Mouse (Mus musculus) c-Kit-positive CD71-positive TER-119-positive erythroid progenitor cells, embryonic 14.5 days (primary cell): Measurements from ENCODE around the gene Nppb.

Source experiments
- DNase-seq: peaks from one replicate; pipeline ENCODE4 v3.0.0-alpha.2; 2013; ENCODE audit warnings: low spot score

Nppb gene

GRCm38 (mm10) chr4:147985205-147986132 lies at the start of gene Nppb:
Gene Nppb, plus strand, starts transcription at chr4:147985788.
- peak; percentile 20 for DNase-seq

DNA sequence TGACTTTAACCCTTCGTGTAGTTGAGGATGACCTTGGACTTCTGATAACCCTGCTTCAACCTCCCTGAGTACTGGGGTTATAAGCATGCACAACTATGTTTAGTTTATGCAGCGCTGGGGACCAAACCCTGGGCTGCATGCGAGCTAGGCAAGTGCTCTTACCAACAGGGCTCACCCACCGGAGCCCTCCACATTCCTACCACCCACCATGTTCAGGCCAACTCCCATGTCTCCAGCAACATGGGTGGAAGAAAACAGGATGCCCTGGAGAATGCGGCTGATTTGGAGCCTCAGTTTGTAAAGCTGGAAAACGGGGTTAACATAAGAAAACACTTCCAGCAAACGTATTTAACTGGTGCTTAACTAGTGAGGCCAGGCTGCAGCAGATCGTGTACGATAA lies 49.7 kb upstream of the Nppb start:
- no peak for DNase-seq

GRCm38 (mm10) chr4:147936331-147936954 lies 49.1 kb upstream of the Nppb start, which contains the start of gene Plod1:
Gene Plod1, minus strand, starts transcription at chr4:147936767.
- DNase-seq = peak; percentile 33

DNA sequence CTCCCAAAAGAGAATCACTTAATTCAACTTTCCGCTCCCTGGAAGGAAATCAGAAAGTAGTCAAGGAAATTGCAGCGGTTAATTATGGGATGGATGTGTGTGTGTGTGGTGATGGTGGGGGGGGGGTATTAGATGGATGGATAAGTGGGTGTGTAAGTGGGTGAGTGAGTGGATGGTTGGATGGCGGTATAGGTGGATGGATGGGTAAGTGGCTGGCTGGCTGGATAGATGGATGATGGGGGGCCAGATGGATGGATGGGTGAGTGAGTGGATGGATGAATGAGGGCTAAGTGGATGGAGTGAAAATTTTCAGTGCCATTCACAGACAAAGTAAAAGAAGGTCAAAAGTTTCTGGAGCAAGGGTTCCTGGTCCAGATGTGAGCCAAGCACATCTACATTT lies 48.6 kb upstream of the Nppb start:
- DNase-seq = no peak

- no peak for DNase-seq
These were observed 48.1 kb upstream of the Nppb start for GRCm38 (mm10) chr4:147937486-147937885.

- no peak for DNase-seq
These were observed 47.2 kb upstream of the Nppb start for GRCm38 (mm10) chr4:147938148-147939096.

DNA sequence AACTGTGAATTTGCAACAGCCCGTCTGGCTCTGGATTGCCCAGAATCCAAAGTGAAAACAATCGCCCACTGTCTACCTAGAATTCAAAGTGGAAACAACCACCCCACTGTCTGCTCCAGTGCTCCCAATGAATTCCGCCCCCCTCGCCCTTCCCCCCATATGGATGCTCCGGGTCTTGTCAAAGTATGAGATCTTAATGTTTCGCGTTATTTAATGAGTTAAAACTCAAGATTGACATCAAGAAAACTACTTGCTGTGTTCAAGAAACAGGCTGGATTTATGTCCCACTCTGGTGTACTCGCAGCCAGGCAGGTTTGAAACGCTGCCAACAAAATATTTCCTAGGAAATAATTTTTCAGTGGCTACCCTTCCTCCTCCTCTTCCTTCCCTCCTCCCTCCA lies 45.5 kb upstream of the Nppb start:
- DNase-seq = no peak

- peak; percentile 86 for DNase-seq
These were observed 45.0 kb upstream of the Nppb start, which contains the start of gene 2510039O18Rik for GRCm38 (mm10) chr4:147940576-147941044. Gene 2510039O18Rik, plus strand, starts transcription at chr4:147940895.

- no peak for DNase-seq
These were observed 44.3 kb upstream of the Nppb start for GRCm38 (mm10) chr4:147941045-147942020.

- DNase-seq = no peak
These were observed 42.6 kb upstream of the Nppb start for GRCm38 (mm10) chr4:147943005-147943404.

GRCm38 (mm10) chr4:147947511-147947910 lies 38.1 kb upstream of the Nppb start:
- no peak for DNase-seq

DNA sequence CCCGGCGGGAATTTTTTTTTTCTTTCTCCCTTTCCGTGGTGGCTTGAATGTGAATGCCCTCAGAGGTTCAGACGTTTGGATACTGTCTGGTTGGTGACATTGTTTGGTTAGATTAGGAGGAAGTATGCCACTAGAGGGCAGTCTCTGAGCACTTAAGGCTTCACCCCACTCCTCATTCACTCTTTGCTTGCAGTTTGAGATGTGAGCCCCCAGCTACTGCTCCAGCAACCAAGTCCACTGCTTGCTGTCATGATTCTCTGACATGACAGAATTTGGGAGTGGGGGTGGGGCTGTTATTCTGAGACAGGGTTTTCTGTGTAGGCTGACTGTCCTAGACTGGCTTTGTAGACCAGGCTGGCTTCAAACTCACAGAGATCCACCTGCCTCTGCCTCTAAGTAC lies 32.0 kb upstream of the Nppb start:
- peak; percentile 47 for DNase-seq

- DNase-seq = no peak
These were observed 28.4 kb upstream of the Nppb start for GRCm38 (mm10) chr4:147957141-147957540.

GRCm38 (mm10) chr4:147959881-147960831 lies 25.4 kb upstream of the Nppb start:
- DNase-seq = peak; percentile 70

DNA sequence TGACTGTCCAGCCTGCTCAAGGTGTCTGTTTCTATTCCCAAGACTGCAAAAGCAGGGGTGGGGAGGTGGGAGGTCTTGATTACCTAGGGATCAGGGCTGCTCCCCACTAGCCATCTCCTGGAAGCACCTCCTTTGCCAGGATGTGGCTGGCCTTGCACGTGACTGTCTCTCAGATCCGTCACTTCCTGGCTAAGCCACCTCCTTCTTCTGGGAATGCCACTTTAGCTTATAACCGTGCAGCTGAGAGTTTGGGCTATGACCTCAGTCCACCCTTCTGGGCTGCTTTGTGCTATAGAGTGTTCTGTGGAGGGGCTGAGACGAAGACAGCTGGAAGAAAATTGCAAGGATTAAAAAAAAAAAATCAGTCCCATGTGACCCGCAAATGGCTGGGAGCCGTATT lies 22.8 kb upstream of the Nppb start:
- DNase-seq = no peak

DNA sequence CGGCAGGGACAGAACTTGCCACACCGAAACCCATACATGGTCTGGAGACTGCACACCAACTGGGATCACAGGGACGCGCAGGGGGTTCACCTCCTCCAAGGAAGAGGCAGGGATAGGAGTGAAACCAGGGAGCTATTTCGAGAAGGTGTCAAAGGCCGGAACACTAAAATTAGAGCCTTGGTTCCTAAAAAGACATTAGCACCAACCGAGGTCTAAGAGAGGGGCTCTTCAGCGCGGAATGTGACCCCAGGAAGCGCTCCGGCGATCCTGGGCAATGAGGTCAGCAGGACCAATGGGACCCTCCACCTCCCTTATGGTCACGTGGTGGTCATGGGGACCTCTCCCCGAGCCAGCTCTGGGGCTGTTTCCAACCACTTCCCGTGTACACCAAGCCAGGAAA lies 22.0 kb upstream of the Nppb start:
- DNase-seq = no peak

GRCm38 (mm10) chr4:147965712-147966111 lies 19.9 kb upstream of the Nppb start:
- DNase-seq = no peak

GRCm38 (mm10) chr4:147968816-147969215 lies 16.8 kb upstream of the Nppb start:
- DNase-seq = no peak

GRCm38 (mm10) chr4:147969337-147969736 lies 16.3 kb upstream of the Nppb start:
- no peak for DNase-seq

DNA sequence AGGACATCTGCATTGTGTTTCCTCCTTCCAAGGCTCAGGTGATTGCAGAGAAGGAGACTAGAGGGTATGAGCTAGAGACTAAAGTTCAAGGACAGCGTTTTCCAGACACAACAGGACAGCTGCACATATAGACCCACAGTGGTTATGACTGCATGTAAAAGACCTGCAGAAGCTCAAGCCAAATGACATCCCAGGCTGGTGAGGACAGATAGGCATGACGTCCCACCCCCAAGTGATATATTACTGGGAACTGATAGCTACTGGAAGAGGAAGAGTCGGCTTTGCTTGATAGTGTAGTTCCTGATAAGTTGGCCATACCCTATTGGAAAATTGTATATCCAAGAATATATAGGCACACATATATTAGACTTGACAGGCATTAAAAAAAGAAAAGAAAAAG lies 9.4 kb upstream of the Nppb start:
- DNase-seq = no peak
